Mouse (Mus musculus) NIH3T3 (cell line): ENCODE measurements at regions not wholly inside any gene's neighbourhood (a gene's known extent, or its start where the extent isn't known, plus 50 kb on each side); places are given as distances from the start of the nearest gene placed in this dataset.

Experiments used
- DNase-seq: peaks from one replicate; pipeline ENCODE4 v3.0.0-alpha.2; 2012; ENCODE audit warnings: low read depth

- no peak for DNase-seq
Observed at GRCm38 (mm10) chr6:49893113-49893512, 70.6 kb downstream of the Npy start.

- DNase-seq = no peak
Observed at GRCm38 (mm10) chr6:49899146-49899545, 76.6 kb downstream of the Npy start.

GRCm38 (mm10) chr6:49901512-49901911, 79.0 kb downstream of the Npy start:
- no peak for DNase-seq

GRCm38 (mm10) chr6:49904001-49904400, 81.5 kb downstream of the Npy start:
- no peak for DNase-seq

- no peak for DNase-seq
Observed at GRCm38 (mm10) chr6:49906456-49906855, 83.9 kb downstream of the Npy start.

- peak; percentile 56 for DNase-seq
Observed at GRCm38 (mm10) chr6:49919089-49919812, 96.7 kb downstream of the Npy start.

GRCm38 (mm10) chr6:49919813-49920170, 97.3 kb downstream of the Npy start:
- no peak for DNase-seq

GRCm38 (mm10) chr6:49924296-49924695, 101.8 kb downstream of the Npy start:
- no peak for DNase-seq

- no peak for DNase-seq
Observed at GRCm38 (mm10) chr6:49928075-49928474, 105.6 kb downstream of the Npy start.

GRCm38 (mm10) chr6:49930104-49930503, 107.6 kb downstream of the Npy start:
- DNase-seq = peak; percentile 46

GRCm38 (mm10) chr6:49943087-49943486, 120.6 kb downstream of the Npy start:
- DNase-seq = peak; percentile 12

- DNase-seq = no peak
Observed at GRCm38 (mm10) chr6:49958891-49959290, 136.4 kb downstream of the Npy start.

GRCm38 (mm10) chr6:49961166-49961565, 138.7 kb downstream of the Npy start:
- DNase-seq = no peak

- DNase-seq = no peak
Observed at GRCm38 (mm10) chr6:49965944-49966545, 143.5 kb downstream of the Npy start.

- no peak for DNase-seq
Observed at GRCm38 (mm10) chr6:49966555-49966954, 143.5 kb upstream of the Mpp6 start.

- no peak for DNase-seq
Observed at GRCm38 (mm10) chr6:49973258-49973865, 136.7 kb upstream of the Mpp6 start.

GRCm38 (mm10) chr6:49977783-49978182, 132.3 kb upstream of the Mpp6 start:
- DNase-seq = no peak

- DNase-seq = no peak
Observed at GRCm38 (mm10) chr6:49983740-49984139, 126.3 kb upstream of the Mpp6 start.

GRCm38 (mm10) chr6:49985127-49985526, 124.9 kb upstream of the Mpp6 start:
- DNase-seq = no peak

- no peak for DNase-seq
Observed at GRCm38 (mm10) chr6:49987141-49987540, 122.9 kb upstream of the Mpp6 start.

- DNase-seq = peak; percentile 24
Observed at GRCm38 (mm10) chr6:49987541-49988210, 122.4 kb upstream of the Mpp6 start.

- DNase-seq = no peak
Observed at GRCm38 (mm10) chr6:49989585-49990521, 120.2 kb upstream of the Mpp6 start.
